Mouse (Mus musculus): Measurements from ENCODE around the gene Hoxd3. TPM values are rescaled to one million over a fixed set of nuclear protein-coding genes. Genes with fewer than 3 reads are reported as not detected.
A peak's percentile ranks its signal among the peaks of the same experiment; 100 is the strongest.

Gene Hoxd3
- polyA plus RNA-seq, 1 experiment from 2014 or later, result 2.4 TPM

DNA sequence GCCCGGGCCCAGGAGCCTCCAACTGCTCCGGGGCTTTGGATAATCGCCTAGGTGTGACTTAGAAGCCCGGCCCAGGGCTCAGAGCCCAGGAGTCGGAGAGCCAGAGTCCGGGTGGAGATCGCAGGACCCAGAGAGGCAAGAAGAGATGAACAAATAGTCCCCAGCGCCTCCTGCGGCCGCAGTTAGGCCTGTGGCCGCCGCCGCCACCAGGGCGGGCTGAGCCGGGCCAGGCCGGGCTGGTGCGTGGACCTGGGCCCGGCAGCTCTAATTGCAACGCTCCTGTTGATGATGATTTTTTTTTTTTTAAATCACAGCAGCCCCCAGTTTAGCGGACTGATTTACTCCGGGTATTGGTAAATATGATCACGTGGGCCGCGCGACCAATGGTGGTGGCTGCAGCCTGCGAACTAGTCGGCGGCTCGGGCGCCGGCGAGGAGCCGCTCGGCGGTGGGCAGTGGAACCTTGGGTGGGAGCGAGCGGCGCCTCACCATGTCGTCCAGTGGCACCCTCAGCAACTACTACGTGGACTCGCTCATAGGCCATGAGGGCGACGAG is 14.1 kb upstream of the Hoxd3 start, which contains the start of gene Hoxd9:
TSS of gene Hoxd9 (plus strand) at position 161 of the 555 bp plus-strand sequence.
- H3K9ac ChIP-seq, result no peak within 1 kb of the TSS
- H3K4me1 ChIP-seq, result peaks cover 7% of the 10 kb centered on the region
- peaks cover 97% of the 10 kb centered on the region for H3K27me3 ChIP-seq
- no peak within 1 kb of the TSS for H3K27ac ChIP-seq
- H3K9me3 ChIP-seq, result no peaks in the 10 kb centered on the region
- no peaks in the 10 kb centered on the region for H3K36me3 ChIP-seq
- H3K4me3 ChIP-seq, result peak within 1 kb of the TSS; percentile 22
- peak; percentile 63; the same call in 1 of the 2 replicates for ATAC-seq (ENCODE audit: insufficient number of reproducible peaks, insufficient read depth, low FRiP score, low TSS enrichment)
- peak within 1 kb of the TSS; percentile 41 for H3K4me2 ChIP-seq (replicated peaks)
- WGBS, result under 1% methylated on average over 43 of the region's 43 CpGs

DNA sequence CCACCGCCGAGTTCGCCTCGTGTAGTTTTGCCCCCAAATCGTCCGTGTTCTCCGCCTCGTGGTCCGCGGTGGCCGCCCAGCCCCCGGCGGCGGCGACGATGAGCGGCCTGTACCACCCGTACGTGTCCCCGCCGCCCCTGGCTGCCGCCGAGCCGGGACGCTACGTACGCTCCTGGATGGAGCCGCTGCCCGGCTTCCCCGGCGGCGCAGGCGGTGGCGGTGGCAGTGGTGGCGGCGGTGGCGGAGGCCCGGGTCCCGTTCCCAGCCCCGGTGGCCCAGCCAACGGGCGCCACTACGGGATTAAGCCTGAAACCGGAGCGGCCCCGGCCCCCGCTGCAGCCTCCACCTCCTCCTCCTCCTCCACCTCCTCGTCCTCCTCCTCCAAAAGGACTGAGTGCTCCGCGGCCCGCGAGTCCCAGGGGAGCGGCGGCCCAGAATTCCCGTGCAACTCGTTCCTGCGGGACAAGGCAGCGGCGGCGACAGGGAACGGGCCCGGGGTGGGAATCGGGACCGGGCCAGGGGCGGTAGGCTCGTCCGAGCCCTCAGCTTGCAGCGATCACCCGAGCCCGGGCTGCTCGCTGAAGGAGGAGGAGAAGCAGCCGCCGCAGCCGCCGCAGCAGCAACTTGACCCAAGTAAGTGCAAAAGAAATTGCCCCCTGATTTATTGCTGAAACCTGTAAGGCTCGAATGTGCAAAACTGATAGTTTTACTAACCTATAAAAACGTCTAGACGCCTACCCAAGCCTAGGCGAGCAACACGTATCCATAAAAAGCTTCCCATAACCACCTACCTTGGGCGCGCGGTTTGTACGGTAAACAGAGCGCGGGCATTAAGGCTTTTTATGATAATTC is 13.3 kb upstream of the Hoxd3 start:
- peak; percentile 30; the same call in 1 of the 2 replicates for ATAC-seq (ENCODE audit: insufficient number of reproducible peaks, insufficient read depth, low FRiP score, low TSS enrichment)

DNA sequence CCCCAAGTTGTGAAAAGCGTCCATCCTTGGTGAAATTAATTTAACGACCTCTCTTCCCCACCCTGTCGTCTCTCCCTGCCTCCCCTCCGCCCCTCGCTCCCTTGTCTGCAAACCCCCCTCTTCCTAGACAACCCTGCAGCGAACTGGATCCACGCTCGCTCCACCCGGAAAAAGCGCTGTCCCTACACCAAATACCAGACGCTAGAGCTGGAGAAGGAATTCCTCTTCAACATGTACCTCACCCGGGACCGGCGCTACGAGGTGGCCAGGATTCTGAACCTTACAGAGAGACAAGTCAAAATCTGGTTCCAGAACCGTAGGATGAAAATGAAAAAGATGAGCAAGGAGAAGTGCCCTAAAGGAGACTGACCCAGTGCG is 12.7 kb upstream of the Hoxd3 start:
- no peaks in the 10 kb centered on the region for H3K9me3 ChIP-seq
- ATAC-seq (ENCODE audit: insufficient number of reproducible peaks, insufficient read depth, low FRiP score, low TSS enrichment), result no peak
- peaks cover 7% of the 10 kb centered on the region for H3K4me1 ChIP-seq
- H3K36me3 ChIP-seq, result no peaks in the 10 kb centered on the region
- no peak overlapping the region for H3K4me3 ChIP-seq
- peaks cover 95% of the 10 kb centered on the region for H3K27me3 ChIP-seq
- no peak overlapping the region for H3K27ac ChIP-seq
- H3K9ac ChIP-seq, result no peak overlapping the region
- 1% methylated on average over 17 of the region's 17 CpGs for WGBS
- H3K4me2 ChIP-seq (replicated peaks), result no peak overlapping the region

More for the DNA sequence above, 13.3 kb upstream of the Hoxd3 start:
- Histone ChIP-seq H3K9ac (no peak overlapping the region), H3K9me3 (no peaks in the 10 kb centered on the region), H3K4me3 (peak overlapping the region; percentile 22), H3K36me3 (no peaks in the 10 kb centered on the region), H3K4me2 (replicated peaks) (peak overlapping the region; percentile 41), H3K4me1 (peaks cover 7% of the 10 kb centered on the region), H3K27ac (no peak overlapping the region), H3K27me3 (peaks cover 95% of the 10 kb centered on the region)
- WGBS, result 1% methylated on average over 86 of the region's 86 CpGs

DNA sequence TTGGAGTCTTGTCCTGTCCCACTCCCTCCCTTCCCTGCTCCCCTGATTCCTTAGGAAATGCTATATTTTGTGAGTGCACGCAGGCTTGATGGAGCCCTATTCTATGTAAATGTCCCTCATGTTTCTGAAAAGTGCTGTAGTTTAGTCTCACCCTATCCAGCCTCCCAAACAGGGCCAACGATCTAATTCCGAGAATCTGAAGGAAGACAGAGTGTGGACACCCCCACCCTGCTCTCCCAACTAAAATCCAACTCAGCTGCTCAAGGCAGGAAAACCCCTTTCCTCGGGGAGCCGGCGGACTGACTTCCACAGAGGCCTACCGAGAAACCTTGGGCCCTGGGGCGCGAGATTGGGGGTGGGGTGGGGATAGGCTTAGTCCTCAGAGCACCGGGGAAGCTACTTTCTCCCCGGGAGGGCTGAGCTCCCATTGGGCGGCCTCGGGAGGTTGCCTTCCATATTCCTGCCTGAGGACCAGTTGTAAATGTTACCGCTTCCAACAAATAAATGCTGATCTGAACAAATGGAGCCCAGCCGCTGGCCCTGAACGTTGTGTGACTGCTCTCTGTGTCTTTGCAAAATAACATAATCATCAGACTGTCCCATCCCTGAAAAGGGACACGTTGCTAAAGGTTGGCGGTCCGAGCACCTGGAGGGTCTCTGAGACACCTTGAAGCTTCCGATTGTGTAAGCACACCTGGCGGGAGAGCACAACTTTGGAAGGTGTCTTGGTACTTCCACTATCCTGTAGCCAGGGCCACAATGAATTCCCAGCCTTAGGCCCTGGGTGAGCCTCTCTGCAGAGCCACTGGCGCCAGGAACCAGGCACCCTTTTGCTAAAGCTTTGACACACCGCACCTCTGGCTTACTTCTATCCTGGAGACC is 11.8 kb upstream of the Hoxd3 start:
- peaks cover 7% of the 10 kb centered on the region for H3K4me1 ChIP-seq
- no peaks in the 10 kb centered on the region for H3K36me3 ChIP-seq
- no peak overlapping the region for H3K4me3 ChIP-seq
- under 1% methylated on average over 23 of the region's 23 CpGs for WGBS
- no peak overlapping the region for H3K27ac ChIP-seq
- H3K9ac ChIP-seq, result no peak overlapping the region
- H3K9me3 ChIP-seq, result no peaks in the 10 kb centered on the region
- H3K27me3 ChIP-seq, result peaks cover 95% of the 10 kb centered on the region
- no peak for ATAC-seq (ENCODE audit: insufficient number of reproducible peaks, insufficient read depth, low FRiP score, low TSS enrichment)
- H3K4me2 ChIP-seq (replicated peaks), result no peak overlapping the region

DNA sequence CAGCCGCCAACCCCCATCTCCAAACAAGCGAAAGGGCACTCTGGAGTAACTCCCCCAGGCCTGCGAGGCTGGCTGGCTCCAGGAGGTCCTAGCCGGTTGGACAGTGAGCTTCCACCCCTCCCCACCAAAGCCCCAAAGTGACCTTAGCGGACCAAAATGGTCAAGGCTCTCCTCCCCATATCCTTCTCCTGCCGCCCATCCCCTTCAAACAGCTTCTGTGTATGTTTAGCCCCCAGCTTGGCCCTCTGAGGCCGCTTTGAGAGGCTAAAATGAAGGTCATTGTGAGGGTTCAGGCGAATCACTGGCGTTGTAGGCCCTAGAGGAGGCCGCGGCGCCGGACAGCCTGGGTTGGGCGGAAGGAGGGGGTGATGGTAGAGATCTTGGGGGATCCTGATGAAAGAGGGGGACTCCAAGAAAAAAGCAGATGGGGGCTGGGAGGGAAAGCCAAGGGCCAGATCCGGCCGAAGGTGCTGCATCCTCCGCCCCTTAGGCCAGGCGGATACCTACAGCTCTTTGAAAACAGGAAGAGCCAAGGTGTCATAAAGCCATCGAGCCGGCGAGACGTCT is 11.1 kb upstream of the Hoxd3 start:
- no peaks in the 10 kb centered on the region for H3K9me3 ChIP-seq
- no peak overlapping the region for H3K4me2 ChIP-seq (replicated peaks)
- 2% methylated on average over 22 of the region's 22 CpGs for WGBS
- ATAC-seq (ENCODE audit: insufficient number of reproducible peaks, insufficient read depth, low FRiP score, low TSS enrichment), result no peak
- no peak overlapping the region for H3K27ac ChIP-seq
- no peaks in the 10 kb centered on the region for H3K36me3 ChIP-seq
- H3K27me3 ChIP-seq, result peaks cover 95% of the 10 kb centered on the region
- H3K4me1 ChIP-seq, result peaks cover 9% of the 10 kb centered on the region
- H3K9ac ChIP-seq, result no peak overlapping the region
- no peak overlapping the region for H3K4me3 ChIP-seq

DNA sequence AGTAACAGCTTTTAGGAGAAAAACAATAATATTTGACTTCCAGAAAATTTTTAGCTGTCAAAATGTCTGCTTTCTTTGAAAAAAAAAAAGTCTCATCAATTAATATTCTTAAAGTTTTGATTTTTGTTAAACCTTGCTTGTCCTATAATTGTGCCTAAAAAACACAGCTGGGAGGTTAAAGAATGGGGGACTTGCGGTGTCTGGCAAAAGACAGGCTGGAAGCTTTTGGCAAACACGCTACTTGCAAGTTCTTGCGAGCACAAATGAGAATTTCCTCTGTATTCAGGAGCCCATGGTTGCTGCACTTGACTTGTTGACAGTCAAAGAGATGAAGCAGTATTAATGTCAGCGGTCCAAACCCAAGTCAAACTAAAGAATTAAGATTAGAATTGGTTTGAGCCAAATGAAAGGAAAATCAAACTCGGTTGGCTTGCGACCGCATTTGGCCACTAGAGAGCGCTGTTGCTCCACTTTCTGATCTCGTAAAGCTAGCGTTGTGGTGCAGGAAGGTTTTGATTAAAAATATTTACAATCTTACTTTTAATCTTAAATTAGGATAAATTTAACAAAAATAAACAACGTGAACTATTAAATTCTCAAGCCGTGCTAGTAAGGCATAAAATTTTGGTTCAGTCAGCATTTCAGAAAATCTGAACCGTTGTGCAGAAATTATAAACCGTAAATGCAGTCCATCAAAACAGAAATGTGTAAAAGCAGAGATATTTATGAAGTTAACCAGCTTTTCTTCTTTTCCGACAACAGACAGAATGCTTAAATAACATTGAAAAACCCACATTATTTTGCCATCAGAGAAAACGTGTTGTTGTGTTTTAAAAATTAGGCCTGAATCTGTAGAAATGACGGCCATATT is 9.5 kb upstream of the Hoxd3 start:
- no peak overlapping the region for H3K27ac ChIP-seq
- no peak overlapping the region for H3K9ac ChIP-seq
- WGBS, result 11% methylated on average over 17 of the region's 17 CpGs
- H3K36me3 ChIP-seq, result no peaks in the 10 kb centered on the region
- no peak overlapping the region for H3K4me2 ChIP-seq (replicated peaks)
- no peak for ATAC-seq (ENCODE audit: insufficient number of reproducible peaks, insufficient read depth, low FRiP score, low TSS enrichment)
- peaks cover 10% of the 10 kb centered on the region for H3K4me1 ChIP-seq
- no peaks in the 10 kb centered on the region for H3K9me3 ChIP-seq
- H3K4me3 ChIP-seq, result no peak overlapping the region
- H3K27me3 ChIP-seq, result peaks cover 91% of the 10 kb centered on the region

DNA sequence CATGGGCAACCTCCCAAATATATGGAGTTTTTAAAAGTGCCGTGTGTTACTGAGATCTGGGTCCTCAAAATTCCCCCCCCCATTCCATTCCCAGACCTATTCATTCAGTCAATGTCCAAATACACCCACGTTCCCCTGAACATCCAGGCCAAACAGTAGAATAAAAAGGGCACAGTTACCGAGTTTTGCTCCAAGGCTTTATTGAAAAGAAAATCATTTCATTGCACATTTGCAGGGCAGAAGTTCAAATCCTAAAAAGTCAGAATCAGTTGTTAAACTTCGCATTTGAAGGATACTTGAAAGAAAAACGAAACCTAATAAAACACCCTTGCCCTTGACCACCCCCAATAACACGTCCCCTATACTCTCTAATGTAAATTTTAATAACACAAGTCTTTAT is 8.9 kb upstream of the Hoxd3 start:
- WGBS, result 12% methylated on average over 6 of the region's 6 CpGs
- Histone ChIP-seq H3K36me3 (no peaks in the 10 kb centered on the region), H3K9ac (no peak overlapping the region), H3K4me2 (replicated peaks) (no peak overlapping the region), H3K27ac (no peak overlapping the region), H3K9me3 (no peaks in the 10 kb centered on the region), H3K4me3 (no peak overlapping the region), H3K4me1 (peaks cover 10% of the 10 kb centered on the region), H3K27me3 (peaks cover 91% of the 10 kb centered on the region)
- no peak for ATAC-seq (ENCODE audit: insufficient number of reproducible peaks, insufficient read depth, low FRiP score, low TSS enrichment)

DNA sequence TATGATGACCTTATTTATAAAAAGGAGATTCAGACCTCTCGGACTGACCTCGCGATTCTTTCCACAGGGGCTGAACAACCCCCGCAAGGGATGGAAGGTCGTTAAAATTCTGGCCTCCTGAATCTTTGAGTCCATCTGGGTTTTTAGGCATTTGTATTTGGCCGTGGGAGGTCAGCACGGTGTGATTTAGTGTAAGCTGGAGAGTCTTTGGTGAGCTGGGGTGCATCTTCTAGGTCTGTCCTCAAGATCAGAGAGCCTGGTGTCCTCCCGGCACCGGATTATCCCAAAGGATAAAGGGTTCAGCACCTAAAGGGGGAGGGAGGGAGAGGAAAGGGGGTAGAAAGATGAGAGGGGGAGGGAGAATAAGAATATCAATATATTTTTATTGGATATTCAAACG is 8.4 kb upstream of the Hoxd3 start:
- Histone ChIP-seq H3K9me3 (no peaks in the 10 kb centered on the region), H3K27me3 (peaks cover 91% of the 10 kb centered on the region), H3K4me1 (peaks cover 6% of the 10 kb centered on the region), H3K4me3 (no peak overlapping the region), H3K36me3 (no peaks in the 10 kb centered on the region), H3K9ac (no peak overlapping the region), H3K27ac (no peak overlapping the region), H3K4me2 (replicated peaks) (no peak overlapping the region)
- ATAC-seq (ENCODE audit: insufficient number of reproducible peaks, insufficient read depth, low FRiP score, low TSS enrichment), result no peak
- 2% methylated on average over 10 of the region's 10 CpGs for WGBS

DNA sequence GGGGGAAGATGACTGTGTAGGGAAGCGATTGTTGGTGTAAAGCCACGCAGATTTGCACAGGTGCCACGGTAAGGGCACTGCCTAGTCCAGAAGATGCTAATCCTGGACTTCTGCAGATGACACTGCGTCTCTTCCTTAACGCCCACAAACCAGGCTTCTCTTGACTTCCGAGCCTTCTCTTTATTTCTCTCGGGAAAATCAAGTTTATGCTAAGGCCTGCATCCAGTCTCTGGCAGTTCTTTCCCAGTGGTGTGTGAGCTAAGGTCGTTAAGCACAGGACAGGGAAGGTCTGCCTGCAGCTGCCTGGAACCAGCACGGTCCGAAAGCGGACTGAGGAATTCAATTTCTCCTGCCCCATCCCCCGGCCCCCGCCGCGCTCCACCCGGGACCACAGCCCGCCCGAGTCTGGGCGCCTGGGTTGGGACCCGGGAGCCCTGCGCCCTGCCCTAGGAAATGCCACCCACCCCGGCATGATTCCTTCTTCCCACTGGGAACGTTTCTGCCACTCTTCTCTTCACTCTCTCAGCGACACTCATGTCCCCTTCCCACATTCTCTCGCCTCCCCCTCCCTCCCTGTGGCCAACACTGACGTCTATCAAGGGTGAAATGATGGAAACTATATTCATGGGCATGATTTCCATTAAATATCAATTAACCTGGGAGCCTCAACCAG is 7.9 kb upstream of the Hoxd3 start:
- Histone ChIP-seq H3K4me1 (0 out of 2 replicates have a peak, but pooled peaks cover 3% of the 10 kb centered on the region), H3K36me3 (no peaks in the 10 kb centered on the region), H3K9me3 (no peaks in the 10 kb centered on the region), H3K4me3 (peak overlapping the region; percentile 36; the same call in 1 of the 2 replicates), H3K4me2 (replicated peaks) (no peak overlapping the region), H3K9ac (no peak overlapping the region), H3K27me3 (peaks cover 91% of the 10 kb centered on the region), H3K27ac (no peak overlapping the region)
- WGBS, result 2% methylated on average over 26 of the region's 26 CpGs
- ATAC-seq (ENCODE audit: insufficient number of reproducible peaks, insufficient read depth, low FRiP score, low TSS enrichment), result no peak

DNA sequence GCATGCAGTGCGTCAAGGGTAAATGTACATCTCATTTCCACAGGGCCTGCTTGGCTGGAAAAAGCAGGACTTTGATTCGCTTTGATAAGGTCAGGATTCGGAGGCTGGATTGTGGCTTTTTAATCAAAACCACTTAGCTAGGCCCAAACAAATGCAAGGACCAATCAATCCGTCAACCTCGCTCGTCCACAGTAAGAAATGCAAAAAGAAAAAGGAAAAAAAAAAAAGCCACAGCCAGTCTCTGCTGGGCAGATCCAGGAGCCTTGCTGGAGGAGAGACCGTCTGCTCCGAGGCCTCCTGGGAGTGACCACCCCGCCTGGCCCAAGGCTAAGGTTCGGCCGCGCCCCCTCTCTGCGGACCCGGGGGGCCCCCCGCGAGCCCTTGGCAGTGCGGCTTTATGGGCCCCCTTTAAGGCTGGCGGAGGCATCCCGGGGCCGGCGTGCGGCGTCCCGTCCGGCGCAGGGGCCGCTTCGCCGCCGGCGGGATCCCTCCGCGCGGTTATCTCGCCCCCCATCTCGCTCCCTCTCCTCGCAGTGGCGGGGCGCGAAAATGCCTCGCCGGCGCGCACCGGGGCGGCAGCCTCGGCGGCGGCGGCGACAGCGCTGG is 7.2 kb upstream of the Hoxd3 start, which contains the start of gene Hoxd8:
TSS of gene Hoxd8 (plus strand) at position 223 of the 606 bp plus-strand sequence.
- Histone ChIP-seq H3K4me3 (peak within 1 kb of the TSS; percentile 36), H3K27ac (no peak within 1 kb of the TSS), H3K9ac (peak within 1 kb of the TSS; percentile 45; the same call in 1 of the 2 replicates), H3K27me3 (peaks cover 91% of the 10 kb centered on the region), H3K4me1 (0 out of 2 replicates have a peak, but pooled peaks cover 3% of the 10 kb centered on the region), H3K9me3 (no peaks in the 10 kb centered on the region), H3K4me2 (replicated peaks) (peak within 1 kb of the TSS; percentile 58), H3K36me3 (no peaks in the 10 kb centered on the region)
- no peak for ATAC-seq (ENCODE audit: insufficient number of reproducible peaks, insufficient read depth, low FRiP score, low TSS enrichment)
- under 1% methylated on average over 35 of the region's 52 CpGs for WGBS
